In the genomic region with DNA sequence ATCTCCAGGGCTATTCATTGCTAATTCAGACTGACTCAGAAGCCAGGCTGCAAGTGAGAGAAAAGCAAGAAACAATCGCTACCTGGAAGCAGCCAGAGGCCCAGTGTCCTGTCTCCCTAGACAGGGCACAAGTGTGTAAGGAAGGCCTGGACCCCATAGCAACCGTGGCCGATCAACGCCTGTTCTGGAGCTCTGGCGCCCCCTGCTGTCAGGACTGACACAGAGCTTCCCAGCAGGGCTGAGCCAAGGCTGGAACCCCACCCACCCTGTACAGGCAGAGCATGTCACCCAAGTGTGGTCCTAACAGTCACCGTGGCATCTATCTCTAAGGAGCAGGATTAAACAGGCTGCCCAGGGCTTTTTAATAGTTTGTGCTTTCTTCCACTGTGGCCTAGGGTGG, we compare ENCODE assay signal across 8 mouse cellular contexts. TPM values are rescaled to one million over a fixed set of nuclear protein-coding genes. Genes with fewer than 3 reads are reported as not detected.
A peak's percentile ranks its signal among the peaks of the same experiment; 100 is the strongest.
DNase-seq lines count a peak whose midpoint lies in the region; ATAC-seq lines count a peak whose summit lies in the region.

No protein-coding gene starts in this region.

- H3K4me3 ChIP-seq in hindbrain, embryonic 12.5 days = no peak overlapping the region

- no peak overlapping the region for H3K9ac ChIP-seq in hindbrain, embryonic 12.5 days

- WGBS in hindbrain, embryonic 12.5 days = 16% methylated on average over 6 of the region's 6 CpGs

- H3K36me3 ChIP-seq in hindbrain, embryonic 12.5 days = peaks cover 65% of the 10 kb centered on the region

- H3K4me2 ChIP-seq in hindbrain, embryonic 12.5 days (replicated peaks) = no peak overlapping the region

- DNase-seq in MN1 (ENCODE audit: low spot score) = peak; percentile 76
- DNase-seq in c-Kit-positive CD71-positive TER-119-negative erythroid progenitor cells, embryonic 14.5 days (ENCODE audit: low read depth) = peak; percentile 71
- DNase-seq in forelimb bud, embryonic 11.5 days (ENCODE audit: low read depth, low spot score) = peak; percentile 61
- DNase-seq in layer of hippocampus, postnatal 14 days (ENCODE audit: low spot score in 2 of 2) = peak; percentile 57 to 66
- peak; percentile 94 for DNase-seq in lung, postnatal 36 days
- peak; percentile 39 to 45 for DNase-seq in right cerebral cortex, postnatal 36 days (ENCODE audit: low spot score in 2 of 2)
- DNase-seq in urinary bladder, postnatal 4 days (ENCODE audit: low spot score in 2 of 2) = peak; percentile 69 to 88

- peak; percentile 46; the same call in 1 of the 2 replicates for ATAC-seq in hindbrain, embryonic 12.5 days (ENCODE audit: low FRiP score)

- H3K27ac ChIP-seq in hindbrain, embryonic 12.5 days = no peak overlapping the region

- 0 out of 2 replicates have a peak, but pooled peaks cover 7% of the 10 kb centered on the region for H3K9me3 ChIP-seq in hindbrain, embryonic 12.5 days (replicated peaks)

- H3K27me3 ChIP-seq in hindbrain, embryonic 12.5 days = no peaks in the 10 kb centered on the region

- H3K4me1 ChIP-seq in hindbrain, embryonic 12.5 days = no peaks in the 10 kb centered on the region

RNA-seq across cellular contexts. Expression of a gene that starts 7.8 kb away (rescaled TPM):
- polyA plus RNA-seq in hindbrain, embryonic 12.5 days (2016; fragmentation: Nextera tagmentation; extraction: Ambion mirVana) = 12.6 and 13.6 TPM in 2 replicates
- total RNA-seq in layer of hippocampus, postnatal 14 days (2021) = 1 to 10 TPM; 1.2 to 1.5 TPM

RNA-seq across cellular contexts. Expression of a gene that starts 25.6 kb away (rescaled TPM):
- 21.9 and 22.2 TPM in 2 replicates for polyA plus RNA-seq in hindbrain, embryonic 12.5 days (2016; fragmentation: Nextera tagmentation; extraction: Ambion mirVana)
- total RNA-seq in layer of hippocampus, postnatal 14 days (2021) = 10 to 100 TPM; 11.1 to 11.4 TPM

RNA-seq across cellular contexts. Expression of a gene that starts 35.2 kb away (rescaled TPM):
- 10.9 and 12.8 TPM in 2 replicates for polyA plus RNA-seq in hindbrain, embryonic 12.5 days (2016; fragmentation: Nextera tagmentation; extraction: Ambion mirVana)
- total RNA-seq in layer of hippocampus, postnatal 14 days (2021) = 1 to 10 TPM; 8.0 TPM

RNA-seq across cellular contexts. Expression of a gene that starts 40.2 kb away (rescaled TPM):
- polyA plus RNA-seq in hindbrain, embryonic 12.5 days (2016; fragmentation: Nextera tagmentation; extraction: Ambion mirVana) = 4.1 and 6.4 TPM in 2 replicates
- total RNA-seq in layer of hippocampus, postnatal 14 days (2021) = 10 to 100 TPM; 30.0 to 36.7 TPM

RNA-seq across cellular contexts. Expression of a gene that starts 56.5 kb away (rescaled TPM):
- polyA plus RNA-seq in hindbrain, embryonic 12.5 days (2016; fragmentation: Nextera tagmentation; extraction: Ambion mirVana) = not detected in 2 replicates
- not detected for total RNA-seq in layer of hippocampus, postnatal 14 days (2021)

Comparison
In these comparisons a context has a peak if more than half of its experiments do, and no peak if none do; other contexts are left out.
1. DNase-seq: peak in every context shown above with its lines; median percentile 94 in lung, postnatal 36 days; 78 in urinary bladder, postnatal 4 days; 76 in MN1; 71 in c-Kit-positive CD71-positive TER-119-negative erythroid progenitor cells, embryonic 14.5 days; 62 in layer of hippocampus, postnatal 14 days; 61 in forelimb bud, embryonic 11.5 days; 42 in right cerebral cortex, postnatal 36 days.